Mouse (Mus musculus) megakaryocyte, embryonic 14.5 days (primary cell): ENCODE results near the gene Serpinb2. TPM values are rescaled to one million over a fixed set of nuclear protein-coding genes. Genes with fewer than 3 reads are reported as not detected.
A peak's percentile ranks its signal among the peaks of the same experiment; 100 is the strongest.

Experiments used
- H3K27me3 ChIP-seq: replicated peaks from 2 replicates; pipeline ENCODE3; 2012; ENCODE audit warnings: inconsistent platforms
- H3K36me3 ChIP-seq: replicated peaks from 2 replicates; pipeline ENCODE3; 2012; ENCODE audit warnings: low read length, inconsistent platforms, mixed read lengths
- H3K4me1 ChIP-seq: 2 replicates; pipeline ENCODE4 v1.6.1; 2012; ENCODE audit warnings: inconsistent platforms
- H3K4me3 ChIP-seq: replicated peaks from 2 replicates; pipeline ENCODE3; 2012; ENCODE audit warnings: moderate library complexity, mild to moderate bottlenecking, inconsistent platforms
- H3K9me3 ChIP-seq: 2 replicates; pipeline ENCODE4 v1.6.1; 2012; ENCODE audit warnings: inconsistent platforms
- FLI1 ChIP-seq: IDR thresholded peaks from 2 replicates; pipeline ENCODE4 v1.6.1; 2012; ENCODE audit warnings: low read length, inconsistent platforms, mixed read lengths
- GATA1 ChIP-seq: IDR thresholded peaks from 3 replicates; pipeline ENCODE4 v1.6.1; 2012; ENCODE audit warnings: mixed read lengths, low read length, inconsistent platforms, borderline replicate concordance
- polyA plus RNA-seq: library from polyadenylated mRNA; stranded (reverse); fragments of >175 nt; gene quantifications from 2 replicates; pipeline ENCODE4 v1.2.3, GENCODE M21; 2012; ENCODE audit warnings: low replicate concordance; ENCODE audit not compliant: insufficient read depth

The Serpinb2 gene
- polyA plus RNA-seq, 1 experiment, result 210 TPM

DNA sequence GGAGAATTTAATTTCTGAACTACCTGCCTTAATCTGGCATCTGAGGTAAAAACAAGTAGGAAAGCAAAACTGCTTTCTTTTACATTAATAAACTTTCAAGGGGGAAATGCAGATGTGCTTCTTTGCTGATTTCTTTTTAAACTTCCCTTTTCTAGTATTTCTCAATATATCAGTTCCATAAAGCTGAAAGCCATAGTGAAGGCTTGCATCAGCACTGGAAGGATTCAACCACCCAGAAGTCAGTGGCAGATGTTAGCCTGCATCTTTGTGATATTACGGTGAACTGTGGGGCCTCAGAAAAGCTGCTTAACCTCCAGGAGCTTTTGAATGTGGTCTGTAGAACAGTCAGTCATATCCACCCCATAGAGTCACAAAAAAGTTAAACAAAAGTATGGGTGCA, 2.3 kb downstream of the Serpinb2 start:
- peaks cover 59% of the 10 kb centered on the region for H3K36me3 ChIP-seq
- H3K4me1 ChIP-seq, result peaks cover 64% of the 10 kb centered on the region
- H3K9me3 ChIP-seq, result no peaks in the 10 kb centered on the region
- no peaks in the 10 kb centered on the region for H3K27me3 ChIP-seq
- no peak for TF ChIP-seq FLI1
- peak overlapping the region; percentile 93 for H3K4me3 ChIP-seq

DNA sequence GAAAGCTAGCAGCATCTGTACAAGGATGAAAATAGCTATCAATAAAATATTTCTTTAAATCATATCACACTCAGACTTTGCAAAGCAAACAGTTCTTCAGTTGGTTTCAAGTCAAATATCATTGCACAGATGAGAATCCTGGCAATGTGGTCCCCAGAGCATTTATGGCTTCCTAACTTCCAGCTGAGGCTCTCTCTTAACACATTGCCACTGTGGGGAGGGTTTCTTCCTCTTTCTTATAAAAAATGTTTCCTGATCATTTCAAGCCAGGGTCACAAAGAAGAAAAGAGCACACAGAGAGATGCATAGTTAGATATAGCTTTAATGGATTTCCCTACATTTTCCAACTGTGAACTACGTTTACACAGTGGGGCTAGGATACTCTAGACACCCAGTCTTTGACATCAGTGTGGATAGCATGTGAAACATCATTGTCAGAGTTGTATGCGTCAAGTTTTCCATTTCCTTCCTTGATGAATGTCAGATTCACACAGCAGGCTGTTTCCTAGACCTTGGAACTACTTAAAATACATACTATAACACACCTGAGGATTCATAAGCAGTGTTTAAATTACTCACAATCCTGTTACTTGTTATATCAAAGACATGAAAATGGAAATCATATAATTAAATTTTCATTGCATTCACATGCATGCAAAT, 4.7 kb downstream of the Serpinb2 start:
- Histone ChIP-seq H3K4me3 (peak overlapping the region; percentile 93), H3K9me3 (no peaks in the 10 kb centered on the region), H3K36me3 (peaks cover 78% of the 10 kb centered on the region), H3K27me3 (no peaks in the 10 kb centered on the region), H3K4me1 (peaks cover 53% of the 10 kb centered on the region)
- TF ChIP-seq FLI1, result no peak
- no peak for TF ChIP-seq GATA1

DNA sequence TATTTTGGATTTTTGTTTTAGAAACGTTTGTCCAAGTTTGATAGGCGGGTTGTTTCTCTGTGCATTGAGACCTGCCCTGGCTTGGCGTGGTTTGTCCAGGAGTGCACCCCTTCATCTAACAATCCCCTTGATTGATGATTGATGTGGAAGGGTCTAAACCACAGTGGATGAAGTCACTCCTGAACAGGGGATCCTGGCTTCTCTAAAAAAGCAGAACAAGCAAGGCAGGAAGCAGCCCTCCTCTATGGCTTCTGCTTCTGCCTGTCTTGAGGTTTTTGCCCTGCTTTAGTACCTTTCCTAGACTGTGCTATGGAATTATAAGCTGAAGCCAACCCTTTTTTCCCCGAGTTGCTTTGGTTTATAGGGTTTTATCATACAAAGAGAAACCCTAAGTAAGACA, 14.4 kb downstream of the Serpinb2 start:
- TF ChIP-seq FLI1 (no peak), GATA1 (no peak)
- no peaks in the 10 kb centered on the region for H3K9me3 ChIP-seq
- no peaks in the 10 kb centered on the region for H3K27me3 ChIP-seq
- H3K4me1 ChIP-seq, result peaks cover 64% of the 10 kb centered on the region
- peaks cover 67% of the 10 kb centered on the region for H3K36me3 ChIP-seq
- H3K4me3 ChIP-seq, result peak overlapping the region; percentile 18

DNA sequence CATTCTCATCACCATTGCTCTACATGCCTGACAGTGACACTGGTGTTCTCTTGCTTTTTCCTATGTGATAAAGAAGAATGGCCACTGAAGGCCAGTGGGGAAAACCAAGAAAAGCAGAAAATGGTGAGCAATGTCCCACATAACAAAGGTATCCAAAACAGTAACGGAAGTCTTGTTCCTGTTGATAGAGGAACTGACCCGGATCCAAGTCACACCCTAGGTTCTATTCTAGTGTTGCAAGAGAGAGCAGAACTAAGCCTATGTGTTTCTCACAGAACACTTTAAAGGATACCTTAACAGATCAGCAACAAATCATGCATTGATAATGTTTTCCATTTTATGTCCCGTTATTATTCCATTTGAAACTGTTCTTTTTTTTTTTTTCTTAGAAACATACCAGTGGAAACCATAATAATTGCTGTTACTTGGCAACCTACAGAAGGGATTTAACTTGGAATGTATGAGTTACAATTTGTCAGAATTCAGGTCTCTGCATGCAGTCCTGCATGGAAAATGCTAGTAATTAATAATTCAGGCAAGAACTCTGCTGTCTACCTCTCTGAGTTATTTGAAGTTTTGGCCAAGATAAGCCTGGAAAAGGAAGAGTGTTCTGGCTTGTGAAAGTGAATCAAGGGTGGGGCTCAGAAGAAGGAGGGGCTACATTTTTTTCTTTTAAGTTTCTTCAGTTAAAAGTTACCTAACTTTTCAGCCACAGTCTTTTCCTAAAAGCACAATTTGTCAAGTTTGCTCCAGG, 17.3 kb downstream of the Serpinb2 start:
- H3K27me3 ChIP-seq, result no peaks in the 10 kb centered on the region
- no peaks in the 10 kb centered on the region for H3K9me3 ChIP-seq
- TF ChIP-seq FLI1, result no peak
- TF ChIP-seq GATA1, result no peak; the same call in 2 of the 3 replicates
- peak overlapping the region; percentile 92 for H3K4me3 ChIP-seq
- H3K36me3 ChIP-seq, result peaks cover 52% of the 10 kb centered on the region
- peaks cover 68% of the 10 kb centered on the region for H3K4me1 ChIP-seq

DNA sequence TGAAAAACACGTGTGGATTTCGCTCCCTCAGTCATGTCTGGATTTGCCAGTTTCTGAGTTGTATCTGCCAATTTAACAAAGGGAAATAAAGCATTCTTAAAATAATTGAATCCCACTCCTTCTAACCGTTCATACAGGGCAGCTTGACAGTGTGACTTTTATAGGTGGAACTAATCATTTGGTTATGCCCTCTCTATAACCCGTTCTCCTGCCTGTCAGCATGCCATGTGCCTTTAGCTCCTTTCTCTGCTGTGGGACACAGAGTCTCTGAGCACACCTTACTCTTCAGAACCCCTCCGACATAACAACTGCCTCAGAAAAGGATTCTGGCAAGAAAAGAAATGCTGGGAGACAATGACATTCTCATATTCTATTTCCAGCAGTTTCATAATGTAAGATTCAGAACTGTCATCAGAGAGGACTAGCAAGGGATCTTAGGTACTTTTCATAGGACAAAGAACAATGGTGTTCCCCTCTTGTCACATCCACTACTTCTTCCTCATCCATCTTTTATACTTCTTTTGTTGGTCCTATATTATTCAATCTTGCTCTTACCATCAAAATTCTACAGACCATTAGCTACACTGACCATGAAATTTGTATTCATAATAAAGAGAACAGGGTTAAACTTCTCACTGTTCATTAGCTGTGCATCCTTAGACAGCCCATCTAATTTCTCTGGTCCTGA, 18.3 kb downstream of the Serpinb2 start:
- H3K9me3 ChIP-seq, result no peaks in the 10 kb centered on the region
- H3K36me3 ChIP-seq, result peaks cover 53% of the 10 kb centered on the region
- no peak for TF ChIP-seq GATA1
- no peak for TF ChIP-seq FLI1
- H3K4me1 ChIP-seq, result peaks cover 72% of the 10 kb centered on the region
- no peaks in the 10 kb centered on the region for H3K27me3 ChIP-seq
- peak overlapping the region; percentile 92 for H3K4me3 ChIP-seq

DNA sequence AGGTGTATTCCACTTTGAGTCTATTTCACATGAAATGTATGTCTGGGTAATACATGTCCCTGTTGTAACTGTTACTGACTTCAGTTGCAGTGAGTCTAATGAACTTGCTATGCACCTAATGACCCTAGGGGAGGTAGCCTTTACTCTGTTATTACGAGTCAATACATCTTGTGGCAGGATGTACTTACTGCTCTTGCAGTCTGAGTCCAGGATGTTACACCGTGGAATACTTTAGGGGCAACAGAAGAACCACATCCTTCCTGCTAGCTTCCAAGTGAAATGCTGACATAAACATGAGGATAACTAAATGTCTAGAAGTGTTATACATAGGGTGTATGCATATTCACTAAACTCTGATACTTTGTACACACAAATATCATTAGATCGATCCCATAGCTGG, 22.5 kb downstream of the Serpinb2 start:
- H3K4me3 ChIP-seq, result peak overlapping the region; percentile 57
- no peaks in the 10 kb centered on the region for H3K9me3 ChIP-seq
- peaks cover 67% of the 10 kb centered on the region for H3K4me1 ChIP-seq
- TF ChIP-seq GATA1 (no peak), FLI1 (no peak)
- H3K36me3 ChIP-seq, result peaks cover 66% of the 10 kb centered on the region
- H3K27me3 ChIP-seq, result no peaks in the 10 kb centered on the region

DNA sequence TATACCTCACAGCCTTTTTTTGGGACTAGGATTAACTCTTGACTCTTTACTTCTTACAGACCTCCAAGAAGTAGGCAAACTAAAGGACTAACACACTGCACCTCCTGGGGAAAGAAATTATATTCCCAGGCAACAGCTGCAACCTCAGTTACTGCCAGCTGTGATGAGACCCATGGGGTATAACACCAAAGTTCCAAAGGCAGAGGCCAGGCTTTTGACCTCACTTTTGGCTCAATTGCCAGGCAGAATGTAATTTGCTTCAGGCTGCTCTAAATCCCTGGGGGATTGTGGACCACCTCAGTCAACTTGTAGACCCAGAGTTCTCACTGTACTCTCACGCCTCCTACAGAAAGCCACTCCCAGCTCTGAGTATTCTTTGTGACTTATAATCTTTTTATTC, 26.2 kb downstream of the Serpinb2 start:
- H3K4me3 ChIP-seq, result no peak overlapping the region
- TF ChIP-seq GATA1 (no peak), FLI1 (no peak)
- no peaks in the 10 kb centered on the region for H3K9me3 ChIP-seq
- peaks cover 63% of the 10 kb centered on the region for H3K4me1 ChIP-seq
- H3K27me3 ChIP-seq, result no peaks in the 10 kb centered on the region
- H3K36me3 ChIP-seq, result peaks cover 88% of the 10 kb centered on the region

DNA sequence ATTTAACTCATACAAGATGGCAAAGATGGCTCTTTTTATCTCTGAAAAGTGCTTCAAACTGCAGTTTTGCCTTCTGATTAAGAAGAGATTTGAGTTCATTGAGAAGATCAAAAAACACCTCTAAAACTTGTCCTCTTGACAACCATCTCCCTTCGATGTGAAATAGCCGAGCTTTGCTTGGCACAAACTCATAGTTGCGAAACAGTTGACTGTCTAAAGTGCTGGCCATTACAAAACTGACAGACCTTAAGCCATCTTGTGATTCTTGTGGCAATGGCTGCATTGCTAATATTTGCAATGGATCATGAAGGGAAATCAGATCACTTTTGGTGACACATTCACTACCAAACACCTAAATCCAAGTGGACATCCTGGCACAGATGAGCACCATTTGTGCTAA, 48.3 kb downstream of the Serpinb2 start:
- Histone ChIP-seq H3K36me3 (peaks cover 43% of the 10 kb centered on the region), H3K4me3 (no peak overlapping the region), H3K27me3 (no peaks in the 10 kb centered on the region), H3K4me1 (peaks cover 23% of the 10 kb centered on the region), H3K9me3 (no peaks in the 10 kb centered on the region)
- TF ChIP-seq FLI1 (no peak), GATA1 (no peak)

DNA sequence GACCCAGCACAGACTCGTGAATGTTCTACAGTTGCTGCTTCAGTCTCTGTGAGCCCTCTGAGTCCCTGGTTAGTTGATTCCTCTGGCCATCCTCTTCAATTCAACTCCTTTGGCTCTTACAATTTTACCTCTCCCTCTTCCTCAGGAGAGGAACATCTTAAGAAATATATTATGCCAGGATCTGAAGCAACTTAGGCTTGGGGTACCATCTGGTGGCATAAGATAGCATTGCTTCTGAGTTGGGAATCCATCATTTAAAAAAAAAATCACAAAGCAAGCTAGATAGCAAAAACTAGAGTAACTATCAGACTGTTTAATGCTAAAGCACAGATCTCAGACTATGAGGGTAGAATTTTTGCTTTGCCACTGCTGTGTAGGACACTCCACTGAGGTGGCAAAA, 50.9 kb downstream of the Serpinb2 start:
- Histone ChIP-seq H3K27me3 (no peaks in the 10 kb centered on the region), H3K36me3 (peaks cover 21% of the 10 kb centered on the region), H3K9me3 (no peaks in the 10 kb centered on the region), H3K4me1 (peaks cover 16% of the 10 kb centered on the region), H3K4me3 (no peak overlapping the region)
- TF ChIP-seq FLI1 (no peak), GATA1 (no peak)

DNA sequence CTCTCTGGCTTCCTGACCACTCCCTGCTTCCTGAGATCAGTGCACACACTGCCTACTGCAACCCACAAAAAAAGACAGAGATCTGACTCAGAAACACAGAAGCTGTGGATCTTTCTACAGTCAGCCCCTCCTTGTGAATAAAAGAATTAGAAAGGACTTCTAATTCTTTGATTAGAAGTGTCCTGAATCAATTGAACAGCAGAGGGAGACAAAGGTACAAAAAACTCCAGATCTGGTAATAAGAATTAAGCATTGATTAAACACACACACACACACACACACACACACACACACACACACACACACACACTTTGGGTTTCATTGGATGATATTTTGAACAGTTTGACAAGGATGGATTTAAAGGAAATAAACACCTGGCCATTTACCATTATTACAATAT, 54.4 kb downstream of the Serpinb2 start:
- Histone ChIP-seq H3K4me1 (peaks cover 16% of the 10 kb centered on the region), H3K27me3 (no peaks in the 10 kb centered on the region), H3K9me3 (no peaks in the 10 kb centered on the region), H3K36me3 (no peaks in the 10 kb centered on the region), H3K4me3 (no peak overlapping the region)
- no peak for TF ChIP-seq GATA1
- TF ChIP-seq FLI1, result no peak
